Mouse (Mus musculus) urinary bladder, postnatal 10 days (tissue): ENCODE results near the gene Dctn2.
"Not testable (repeated sequence)": the region's sequence is repeated elsewhere in the genome, so short reads cannot be mapped to it uniquely, and the experiment has no call there.

ENCODE experiments used
- DNase-seq: peaks from one replicate; pipeline ENCODE4 v3.0.0; 2022; ENCODE audit warnings: low spot score

The Dctn2 gene

DNA sequence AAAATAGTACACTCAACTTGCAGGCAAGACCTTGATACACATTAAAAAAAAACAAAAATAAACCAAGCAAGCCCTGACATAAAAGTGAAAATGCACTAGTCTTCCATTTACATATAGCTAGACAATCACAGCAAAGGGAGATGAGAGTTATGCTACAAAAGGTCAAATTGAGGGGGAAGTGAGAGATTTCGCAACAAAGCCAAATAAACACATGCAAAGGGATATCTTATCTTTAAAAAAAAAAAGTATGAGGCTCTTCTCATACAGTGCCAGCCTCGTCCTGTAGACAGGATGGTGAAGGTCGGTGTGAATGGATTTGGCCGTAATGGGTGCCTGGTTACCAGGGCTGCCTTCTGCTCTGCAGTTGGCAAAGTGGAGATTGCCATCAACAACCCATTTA is 46.7 kb downstream of the Dctn2 start:
- no peak for DNase-seq

DNA sequence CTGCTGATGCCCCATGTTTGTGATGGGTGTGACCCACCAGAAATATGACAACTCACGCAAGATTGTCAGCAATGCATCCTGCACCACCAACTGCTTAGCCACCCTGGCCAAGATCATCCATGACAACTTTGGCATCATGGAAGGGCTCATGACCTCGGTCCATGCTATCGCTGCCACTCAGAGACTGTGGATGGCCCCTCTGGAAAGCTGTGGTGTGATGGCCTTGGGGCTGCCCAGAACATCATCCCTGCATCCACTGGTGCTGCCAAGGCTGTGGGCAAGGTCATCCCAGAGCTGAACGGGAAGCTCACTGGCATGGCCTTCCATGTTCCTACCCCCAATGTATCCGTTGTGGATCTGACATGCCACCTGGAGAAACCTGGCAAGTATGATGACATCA is 47.3 kb downstream of the Dctn2 start:
- DNase-seq: not testable (repeated sequence)

DNA sequence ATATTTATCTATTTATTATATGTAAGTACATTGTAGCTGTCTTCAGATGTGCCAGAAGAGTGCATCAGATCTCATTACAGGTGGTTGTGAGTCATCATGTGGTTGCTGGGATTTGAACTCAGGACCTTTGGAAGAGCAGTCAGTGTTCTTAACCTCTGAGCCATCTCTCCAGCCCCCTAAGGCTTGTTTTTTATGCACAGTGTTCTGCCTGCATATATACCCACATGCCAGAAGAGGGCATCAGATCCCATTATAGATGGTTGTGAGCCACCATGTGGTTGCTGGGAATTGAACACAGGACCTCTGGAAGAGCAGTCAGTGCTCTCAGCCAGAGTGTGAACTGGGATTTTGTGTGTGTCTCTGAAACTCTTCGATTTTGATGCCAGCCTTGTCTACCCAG is 48.8 kb downstream of the Dctn2 start:
- not testable (repeated sequence) for DNase-seq

DNA sequence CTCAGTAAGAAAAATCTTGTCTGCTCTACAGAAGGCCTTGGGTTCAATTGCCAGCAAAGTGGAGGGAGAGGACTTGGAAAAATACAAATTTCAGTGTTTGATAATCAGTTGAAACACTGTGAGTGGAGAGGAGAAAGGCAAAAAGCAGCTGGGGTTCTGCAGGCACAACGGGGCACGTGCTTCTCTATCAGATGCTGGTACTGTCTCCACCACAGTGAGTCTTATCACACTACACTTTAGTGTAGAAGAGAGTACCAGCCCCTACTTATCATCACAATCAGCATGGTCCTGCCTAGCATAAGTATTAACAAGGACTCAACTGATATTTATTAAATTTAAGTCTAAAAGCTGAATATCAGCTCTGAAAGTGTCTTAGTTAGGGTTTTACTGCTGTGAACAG is 51.1 kb downstream of the Dctn2 start:
- DNase-seq: no peak

DNA sequence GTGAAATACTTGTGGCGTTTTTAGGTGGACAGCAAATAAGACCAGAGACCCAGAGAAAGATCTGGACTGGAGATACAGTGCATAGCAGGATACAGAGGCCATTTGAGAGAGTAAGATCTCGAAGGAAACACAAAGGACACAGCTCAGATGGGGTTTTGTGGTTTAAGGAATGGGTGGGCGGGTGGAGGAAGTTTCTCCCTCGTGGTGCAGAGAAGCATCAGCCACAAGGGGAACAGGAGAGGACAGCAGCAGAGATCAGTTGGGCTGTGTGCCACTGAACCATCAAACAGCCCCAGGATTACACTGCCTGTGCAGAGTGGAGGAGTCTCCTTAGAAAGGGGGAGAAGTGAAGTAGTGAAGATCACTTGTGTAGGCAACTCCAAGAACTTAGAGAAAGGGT is 51.8 kb downstream of the Dctn2 start:
- DNase-seq: no peak

DNA sequence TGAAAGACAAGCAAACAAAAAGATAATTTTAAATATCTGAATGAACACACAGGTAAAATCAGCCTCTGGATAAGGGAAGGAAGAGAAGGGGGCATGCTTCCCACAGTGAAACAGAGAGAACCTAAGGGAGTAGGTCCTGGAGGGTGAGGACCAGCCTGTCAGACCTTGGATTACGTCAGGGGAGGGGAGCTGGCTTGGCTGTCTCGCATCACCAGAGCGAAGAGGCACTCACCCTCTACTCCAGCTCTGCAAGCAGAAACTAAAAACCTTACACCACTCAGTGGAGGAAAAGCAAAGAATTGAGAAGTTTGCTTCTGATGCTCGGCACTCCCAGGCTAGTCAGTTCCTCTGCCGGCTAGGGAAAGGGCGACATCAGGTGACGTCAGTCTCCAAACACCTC is 53.8 kb downstream of the Dctn2 start:
- DNase-seq: no peak

DNA sequence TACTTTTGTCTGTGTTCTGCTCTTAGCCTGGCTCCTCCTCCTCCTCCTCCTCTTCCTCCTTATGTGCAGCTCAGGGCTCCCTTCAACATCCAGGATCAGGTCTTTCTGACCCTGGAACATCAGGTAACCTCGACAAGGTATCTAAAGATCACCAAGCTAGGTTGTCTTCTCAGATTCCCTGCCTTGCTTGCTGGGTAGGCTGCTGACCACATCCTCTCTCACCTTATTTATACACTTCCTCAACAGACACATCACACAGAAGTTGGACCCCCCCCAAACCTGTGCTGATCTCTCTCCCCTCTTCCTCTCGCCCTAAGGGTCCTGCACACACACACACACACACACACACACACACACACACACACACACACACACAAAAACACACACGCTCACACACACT is 55.5 kb downstream of the Dctn2 start, which contains the start of gene Arhgap9:
Gene Arhgap9, plus strand, starts transcription at position 344 of the 400 bp plus-strand sequence.
- no peak for DNase-seq

DNA sequence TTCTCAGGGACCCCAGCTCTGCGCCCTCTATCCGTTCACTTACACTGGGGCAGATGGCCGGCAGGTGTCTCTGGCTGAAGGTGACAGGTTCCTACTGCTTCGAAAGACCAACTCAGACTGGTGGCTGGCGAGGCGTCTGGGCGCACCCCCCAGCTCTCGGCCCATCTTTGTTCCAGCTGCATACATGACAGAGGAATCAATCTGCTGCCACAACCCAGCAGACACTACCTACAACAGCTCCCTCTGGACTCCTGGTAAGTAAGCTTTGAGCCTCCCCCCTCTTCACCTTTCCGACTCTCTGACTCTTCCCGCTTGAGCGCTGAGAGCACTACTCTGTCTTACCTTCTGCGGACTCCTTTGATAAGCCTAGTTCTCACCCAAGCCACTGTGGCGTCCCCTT is 56.0 kb downstream of the Dctn2 start:
- no peak for DNase-seq

DNA sequence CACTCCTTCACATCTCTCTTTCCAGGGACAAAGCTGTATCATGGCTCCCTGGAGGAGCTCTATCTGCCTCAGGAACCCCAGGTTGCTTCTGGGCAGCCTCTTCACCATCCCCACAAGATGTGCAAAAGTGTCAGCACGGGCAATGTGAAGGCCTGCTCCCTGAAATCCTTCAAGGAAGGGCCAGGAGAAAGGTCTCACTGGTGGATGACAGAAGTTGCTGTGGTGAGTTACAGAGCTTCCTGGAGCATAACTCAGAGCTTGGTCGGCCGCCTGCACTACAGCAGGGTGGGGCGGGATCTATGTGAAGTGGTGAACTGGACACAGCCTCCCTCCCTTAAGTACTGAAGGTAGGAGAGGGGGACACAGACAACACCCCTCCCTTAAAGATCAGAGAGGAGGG is 56.5 kb downstream of the Dctn2 start:
- DNase-seq: no peak

DNA sequence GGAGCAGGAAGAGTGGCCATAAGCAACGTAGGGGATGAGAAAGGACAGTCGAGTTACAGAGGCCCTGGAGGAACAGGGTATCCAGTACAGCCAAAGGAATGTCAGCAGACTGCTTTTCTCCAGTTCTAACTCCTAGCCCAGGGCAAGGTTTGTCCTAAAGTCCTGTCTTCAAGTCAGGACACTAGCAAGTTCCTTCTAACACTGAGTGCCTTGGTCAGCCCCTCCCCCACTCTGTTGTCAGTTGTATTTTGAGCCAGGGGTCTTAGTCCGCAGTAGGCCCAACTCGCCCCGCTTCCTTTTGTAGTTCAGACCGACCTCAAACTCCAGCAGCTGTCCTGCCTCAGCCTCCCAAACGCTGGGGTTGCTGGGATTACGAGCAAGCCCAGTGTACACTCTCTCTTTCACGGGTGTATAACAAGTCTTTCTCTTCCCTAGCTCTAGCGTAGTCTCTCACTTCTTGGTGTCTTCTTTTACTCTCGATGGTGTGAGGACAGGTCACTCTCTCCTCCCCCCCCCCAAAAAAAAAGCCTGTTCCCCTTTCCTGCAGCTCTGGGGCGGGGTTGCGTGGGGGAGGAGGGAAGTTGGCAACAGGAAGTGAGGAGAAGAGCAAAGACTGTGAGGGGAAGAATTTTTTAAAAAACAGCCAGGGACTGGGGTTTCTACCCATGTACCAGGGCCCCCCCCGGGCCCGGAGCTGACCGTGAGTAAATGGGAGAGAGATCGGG is 57.1 kb downstream of the Dctn2 start:
- no peak for DNase-seq

DNA sequence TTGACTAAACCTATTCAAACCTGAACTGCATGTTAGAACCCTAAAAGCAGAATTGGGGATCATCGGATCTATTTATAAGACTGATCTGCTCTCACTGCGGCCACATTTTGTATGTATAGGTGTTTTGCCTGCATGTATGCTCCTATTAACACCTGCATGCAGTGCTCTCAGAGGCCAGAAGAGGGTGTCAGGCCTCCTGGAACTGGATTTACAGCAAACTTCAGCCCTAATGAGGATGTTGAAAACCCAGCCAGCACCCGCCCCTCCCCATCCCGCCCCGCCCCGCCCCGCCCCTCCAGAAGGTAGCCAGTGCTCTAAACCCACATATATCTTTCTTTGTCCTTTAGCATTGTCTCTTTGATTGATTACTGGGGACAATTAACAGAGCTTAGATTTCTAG is 58.3 kb downstream of the Dctn2 start:
- no peak for DNase-seq

DNA sequence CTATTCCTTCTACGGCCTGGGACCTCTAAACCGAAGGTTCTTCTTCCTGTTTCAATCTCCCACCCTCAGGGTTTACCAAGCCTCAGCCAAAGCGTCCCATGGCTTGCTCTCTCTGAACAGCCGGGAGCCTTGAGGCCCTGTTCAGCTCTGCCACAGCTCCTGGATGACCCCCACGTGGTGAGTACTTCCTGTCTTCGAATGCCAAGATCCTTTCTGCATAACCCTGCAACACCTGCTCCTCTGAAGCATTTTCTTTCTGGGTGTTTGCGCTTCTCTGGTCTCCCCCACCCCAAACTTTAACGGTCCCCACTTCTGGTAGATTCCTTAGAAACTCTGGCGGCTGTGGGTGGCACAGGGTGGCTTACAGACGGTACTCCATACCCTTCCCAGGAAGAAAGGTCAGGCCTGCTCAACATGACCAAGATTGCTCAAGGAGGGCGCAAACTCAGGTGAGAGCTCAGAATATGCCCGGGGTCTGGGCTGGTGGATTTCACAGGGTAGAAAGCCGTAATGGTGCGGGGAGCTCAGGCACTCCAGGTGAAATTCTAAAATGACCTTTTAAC is 59.4 kb downstream of the Dctn2 start:
- no peak for DNase-seq

DNA sequence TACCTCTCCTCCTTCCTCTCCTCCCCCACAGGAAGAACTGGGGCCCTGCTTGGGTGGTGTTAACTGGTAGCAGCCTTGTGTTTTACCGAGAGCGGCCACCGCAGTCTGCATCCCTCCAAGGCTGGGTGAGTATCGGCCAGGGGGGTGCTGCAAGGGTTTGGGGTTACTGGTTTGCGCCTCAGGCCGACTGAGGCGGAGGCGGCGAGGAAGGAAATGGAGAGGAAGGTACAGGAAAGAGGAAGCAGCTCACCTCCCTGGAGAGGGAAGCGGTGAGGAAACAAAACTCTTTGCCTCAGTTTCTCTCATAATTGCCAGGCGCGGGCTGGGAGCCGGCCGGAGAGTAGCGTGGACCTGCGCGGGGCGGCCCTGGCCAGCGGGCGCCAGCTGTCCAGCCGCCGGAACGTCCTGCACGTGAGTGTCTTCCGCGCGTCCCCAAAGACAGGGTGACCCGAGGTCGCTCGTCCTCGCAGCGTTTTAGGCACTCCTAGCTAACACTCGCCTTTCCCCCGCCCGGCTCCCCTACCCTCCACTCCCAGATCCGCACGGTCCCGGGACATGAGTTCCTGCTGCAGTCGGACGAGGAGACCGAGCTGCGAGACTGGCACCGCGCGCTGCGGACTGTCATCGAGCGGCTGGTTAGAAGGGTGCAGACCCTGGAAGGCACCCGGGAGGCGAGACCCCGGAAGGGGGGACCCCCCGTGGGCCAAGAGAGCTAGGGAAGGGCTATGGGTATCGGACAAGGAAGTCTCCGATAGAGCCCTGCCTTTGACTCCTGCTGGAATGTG is 60.0 kb downstream of the Dctn2 start:
- DNase-seq: no peak

DNA sequence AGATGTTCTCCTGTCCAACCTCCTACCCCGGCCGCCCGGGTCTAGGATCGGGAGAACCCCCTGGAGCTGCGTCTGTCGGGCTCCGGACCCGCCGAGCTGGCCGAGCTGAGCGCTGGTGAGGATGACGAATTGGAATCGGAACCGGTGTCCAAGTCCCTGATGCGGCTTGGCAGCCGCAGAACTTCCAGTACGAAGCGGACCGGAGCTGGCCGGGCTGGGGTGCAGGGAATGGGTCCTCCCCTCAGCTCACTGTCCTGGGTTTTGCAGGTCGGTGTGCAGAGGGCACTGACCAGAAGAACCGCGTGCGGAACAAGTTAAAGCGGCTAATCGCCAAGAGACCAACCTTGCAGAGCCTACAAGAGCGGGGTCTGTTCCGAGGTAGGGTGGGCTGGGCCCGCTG is 60.7 kb downstream of the Dctn2 start:
- DNase-seq: no peak

DNA sequence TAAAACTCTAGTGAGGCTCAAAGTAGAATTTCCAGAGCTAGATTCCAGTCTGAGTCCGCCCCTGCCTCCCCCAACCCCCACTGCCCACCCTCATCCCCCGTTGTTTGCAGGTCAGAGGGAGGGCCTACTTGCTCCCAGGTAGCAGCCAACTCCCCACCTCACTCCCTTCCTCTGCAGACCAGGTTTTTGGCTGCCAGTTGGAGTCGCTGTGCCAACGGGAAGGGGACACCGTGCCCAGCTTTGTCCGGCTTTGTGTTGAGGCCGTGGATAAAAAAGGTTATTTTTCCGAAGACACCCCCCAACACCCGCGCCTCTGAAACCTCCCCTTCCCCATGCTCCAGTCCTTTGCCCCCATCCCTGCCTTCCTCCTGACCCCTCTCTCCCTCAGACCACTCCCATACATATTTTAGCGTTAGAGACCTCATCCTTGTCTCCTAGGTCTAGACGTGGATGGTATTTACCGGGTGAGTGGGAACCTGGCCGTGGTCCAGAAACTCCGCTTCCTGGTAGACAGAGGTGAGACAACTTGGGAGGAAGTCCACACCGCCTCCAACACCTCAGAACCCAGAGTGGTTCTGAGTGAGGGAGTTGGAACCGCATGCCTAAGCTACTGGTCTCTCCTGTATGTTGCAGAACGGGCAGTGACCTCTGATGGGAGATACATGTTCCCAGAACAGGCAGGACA is 61.4 kb downstream of the Dctn2 start:
- DNase-seq: no peak

DNA sequence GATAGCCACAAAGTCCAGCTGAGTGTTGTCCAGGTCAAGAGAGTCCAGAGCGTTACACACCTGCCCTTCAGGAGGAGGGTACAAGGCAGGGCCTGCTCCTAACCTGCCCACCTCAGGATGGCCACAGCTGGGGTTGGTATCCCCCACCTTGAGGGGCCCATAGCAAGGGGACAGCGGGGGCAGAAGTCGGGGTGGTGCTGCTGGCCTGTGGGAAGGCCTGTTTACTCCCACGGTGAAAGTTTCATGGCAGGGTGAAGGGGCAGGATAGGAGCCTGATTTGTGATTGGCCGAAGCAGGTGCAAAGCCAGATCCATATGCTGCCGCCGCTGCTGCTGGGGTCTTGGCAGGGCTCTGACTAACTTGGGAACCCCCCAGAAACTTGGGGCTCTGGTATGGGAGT is 64.0 kb downstream of the Dctn2 start:
- DNase-seq: no peak
